8 mouse cellular contexts compared by ENCODE assay signal in the genomic region with DNA sequence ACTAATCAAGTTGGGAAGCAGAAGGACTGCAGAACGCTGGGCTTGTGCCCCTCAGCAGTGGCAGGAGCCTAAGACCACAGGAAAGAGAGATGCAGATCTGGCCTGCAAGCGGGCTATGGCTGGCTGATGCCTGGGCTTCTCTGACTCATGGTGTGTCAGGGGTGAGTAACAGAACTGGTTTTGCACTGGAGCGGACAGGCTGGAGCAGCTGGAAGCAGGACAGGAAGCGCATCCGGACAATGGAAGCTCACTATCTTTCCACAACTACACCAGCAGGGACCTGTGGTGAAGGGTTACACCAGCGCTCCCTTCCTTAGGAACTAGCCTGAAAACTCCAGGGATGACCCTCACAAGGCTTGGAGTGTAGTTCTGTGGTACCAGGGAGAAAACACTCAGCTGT. TPM values are rescaled to one million over a fixed set of nuclear protein-coding genes. Genes with fewer than 3 reads are reported as not detected.
DNase-seq lines count a peak whose midpoint lies in the region; ATAC-seq and TF ChIP-seq lines count a peak whose summit lies in the region.

No protein-coding gene starts in this region.

- WGBS in hindbrain, embryonic 12.5 days, result 90% methylated on average over 6 of the region's 6 CpGs

- H3K79me2 ChIP-seq in myocyte (ENCODE audit: control insufficient read depth, insufficient read depth), result peaks cover 75% of the 10 kb centered on the region

- no peak overlapping the region for H3K27ac ChIP-seq in hindbrain, embryonic 12.5 days

- H3K4me1 ChIP-seq in hindbrain, embryonic 12.5 days, result peaks cover 13% of the 10 kb centered on the region

- no peaks in the 10 kb centered on the region for H3K27me3 ChIP-seq in myocyte (ENCODE audit: control insufficient read depth, insufficient read depth, insufficient read length)
- no peaks in the 10 kb centered on the region for H3K27me3 ChIP-seq in hindbrain, embryonic 12.5 days

- peak overlapping the region; percentile 93 for H3K4me2 ChIP-seq in myocyte (ENCODE audit: low read depth)
- H3K4me2 ChIP-seq in hindbrain, embryonic 12.5 days (replicated peaks), result no peak overlapping the region

- DNase-seq in kidney, adult 11 months, result peak; percentile 28
- no peak for DNase-seq in kidney, adult 18-20 months
- peak; percentile 45 to 57 for DNase-seq in heart, adult 9 months (ENCODE audit: low spot score in 2 of 2)
- DNase-seq in kidney, postnatal 36 days, result peak; percentile 49
- DNase-seq in testis, postnatal 14 days (ENCODE audit: low spot score), result no peak
- no peak for DNase-seq in left cerebral cortex, adult 11 months (ENCODE audit: low spot score)

- no peak for ATAC-seq in hindbrain, embryonic 12.5 days (ENCODE audit: low FRiP score)

- H3K9ac ChIP-seq in hindbrain, embryonic 12.5 days, result no peak overlapping the region

- no peaks in the 10 kb centered on the region for H3K9me3 ChIP-seq in hindbrain, embryonic 12.5 days (replicated peaks)

- H3K36me3 ChIP-seq in myocyte (ENCODE audit: control insufficient read depth, insufficient read depth), result peaks cover 2% of the 10 kb centered on the region
- H3K36me3 ChIP-seq in hindbrain, embryonic 12.5 days, result no peaks in the 10 kb centered on the region

- no peak overlapping the region for H3ac ChIP-seq in myocyte (ENCODE audit: control insufficient read depth, insufficient read length)

- TF ChIP-seq POLR2A in myocyte (IDR thresholded peaks at IDR 0.05; ENCODE audit: insufficient read length, low read depth), result peak; percentile 45

- H3K4me3 ChIP-seq in myocyte, result no peak overlapping the region
- no peak overlapping the region for H3K4me3 ChIP-seq in hindbrain, embryonic 12.5 days

TF ChIP-seq in myocyte, 11 proteins besides CTCF, POLR2A, EP300 and RAD21:
- TF ChIP-seq MYOD1 (IDR thresholded peaks at IDR 0.05; ENCODE audit: control insufficient read depth in 1 of 3, insufficient read length in 2 of 3, low read depth in 2 of 3) (peak; percentile 91 to 98 (median 95)), CEBPB (IDR thresholded peaks at IDR 0.05; ENCODE audit: insufficient read depth, poor library complexity, severe bottlenecking) (0 out of 2 replicates have a peak, but pooled peaks have one; percentile 14), MYOG (IDR thresholded peaks at IDR 0.05; ENCODE audit: control insufficient read depth in 1 of 3, insufficient read depth in 1 of 3, insufficient read length in 2 of 3, low read depth in 2 of 3) (peak in 2 of 3 experiments; percentile 12 to 80), MAX (IDR thresholded peaks at IDR 0.05; ENCODE audit: low read depth) (no peak), USF1 (IDR thresholded peaks at IDR 0.05; ENCODE audit: low read depth) (no peak), TCF3 (IDR thresholded peaks at IDR 0.05; ENCODE audit: insufficient read length, low read depth) (no peak), E2F4 (IDR thresholded peaks at IDR 0.05; ENCODE audit: insufficient read depth) (no peak)

RNA-seq across cellular contexts. Expression of a gene that starts 34.9 kb away (rescaled TPM):
- polyA plus RNA-seq in myocyte (2012; fragmentation: generic; extraction: Trizol), result 60.7 TPM
- 74.7 and 76.9 TPM in 2 replicates for polyA plus RNA-seq in hindbrain, embryonic 12.5 days (2016; fragmentation: Nextera tagmentation; extraction: Ambion mirVana)

RNA-seq across cellular contexts. Expression of a gene that starts 44.8 kb away (rescaled TPM):
- polyA plus RNA-seq in myocyte (2012; fragmentation: generic; extraction: Trizol), result 44.9 TPM
- 60.8 and 60.9 TPM in 2 replicates for polyA plus RNA-seq in hindbrain, embryonic 12.5 days (2016; fragmentation: Nextera tagmentation; extraction: Ambion mirVana)

Comparison
In these comparisons a context has a peak if more than half of its experiments do, and no peak if none do; other contexts are left out.
1. DNase-seq: peak in kidney, adult 11 months (single experiment), heart, adult 9 months (2 of 2) and kidney, postnatal 36 days (2 of 2); none in kidney, adult 18-20 months (single experiment), testis, postnatal 14 days (single experiment) and left cerebral cortex, adult 11 months (single experiment).